Mouse (Mus musculus) lung, embryonic 14.5 days (tissue): Measurements from ENCODE around the gene Csf1. TPM values are rescaled to one million over a fixed set of nuclear protein-coding genes. Genes with fewer than 3 reads are reported as not detected.
A peak's percentile ranks its signal among the peaks of the same experiment; 100 is the strongest.

ENCODE experiments used
- ATAC-seq: fragments of 200-750 bp; cut with Nextera tagmentation; 2 replicates; pipeline ENCODE4 v1.8.0; 2017; ENCODE audit warnings: mild to moderate bottlenecking, moderate TSS enrichment, moderate library complexity; ENCODE audit not compliant: insufficient read depth
- DNase-seq: peaks from one replicate; pipeline ENCODE4 v3.0.0-alpha.2; 2015
- H3K27ac ChIP-seq: fragments of 300-500 bp; sonication (generic); 2 replicates; pipeline ENCODE4 v1.5.1; 2014; ENCODE audit warnings: low read depth, mild to moderate bottlenecking, moderate library complexity
- H3K27me3 ChIP-seq: fragments of 300-500 bp; sonication (generic); 2 replicates; pipeline ENCODE4 v1.6.1; 2014; ENCODE audit warnings: low read length, control low read depth; ENCODE audit not compliant: insufficient read depth
- H3K36me3 ChIP-seq: fragments of 300-500 bp; sonication (generic); 2 replicates; pipeline ENCODE4 v1.6.1; 2014; ENCODE audit warnings: control low read depth; ENCODE audit not compliant: insufficient read depth
- H3K4me1 ChIP-seq: fragments of 300-500 bp; sonication (generic); 2 replicates; pipeline ENCODE4 v1.6.1; 2014; ENCODE audit warnings: antibody characterized with exemption, control low read depth; ENCODE audit not compliant: insufficient read depth
- H3K4me2 ChIP-seq: fragments of 300-500 bp; sonication (generic); 2 replicates; pipeline ENCODE4 v1.6.1; 2014; ENCODE audit warnings: mild to moderate bottlenecking
- H3K4me3 ChIP-seq: fragments of 300-500 bp; sonication (generic); 2 replicates; pipeline ENCODE4 v1.5.1; 2014; ENCODE audit warnings: low read depth, low read length
- H3K9ac ChIP-seq: fragments of 300-500 bp; sonication (generic); 2 replicates; pipeline ENCODE4 v1.6.1; 2014
- H3K9me3 ChIP-seq: fragments of 300-500 bp; sonication (generic); 2 replicates; pipeline ENCODE4 v1.6.1; 2016; ENCODE audit warnings: low read depth, low read length, control low read depth
- CTCF ChIP-seq: IDR thresholded peaks from 2 replicates; pipeline ENCODE4 v1.5.1; 2016; ENCODE audit warnings: antibody characterized with exemption, low read depth
- whole genome bisulfite sequencing: fragments of 180-500 bp; shearing (Covaris S2); extraction: QIAGEN DNeasy Blood & Tissue Kit; methylation state at CpG from one replicate; pipeline ENCODE4 v1.1.7; 2014; 5-methylcytosine and 5-hydroxymethylcytosine counted together
- polyA plus RNA-seq: library from polyadenylated mRNA; unstranded; fragments of >200 nt; fragmentation: Nextera tagmentation; extraction: Ambion mirVana; gene quantifications from 2 replicates; pipeline ENCODE4 v1.2.1, GENCODE M21; 2014

The Csf1 gene
- polyA plus RNA-seq, 1 experiment from 2014 or later = 9.3 TPM

GRCm38 (mm10) chr3:107778016-107778415 lies 17.7 kb upstream of the Csf1 start:
- ATAC-seq = no peak
- H3K4me1 ChIP-seq = 0 out of 2 replicates have a peak, but pooled peaks cover 6% of the 10 kb centered on the region
- no peak overlapping the region for H3K27ac ChIP-seq
- H3K36me3 ChIP-seq = no peaks in the 10 kb centered on the region
- DNase-seq = no peak
- no peak overlapping the region for H3K4me2 ChIP-seq
- H3K9ac ChIP-seq = no peak overlapping the region
- H3K4me3 ChIP-seq = no peak overlapping the region
- no peak for TF ChIP-seq CTCF
- 63% methylated on average over 6 of the region's 6 CpGs for WGBS
- H3K9me3 ChIP-seq = no peaks in the 10 kb centered on the region
- H3K27me3 ChIP-seq = no peaks in the 10 kb centered on the region

GRCm38 (mm10) chr3:107776295-107776694 lies 16.0 kb upstream of the Csf1 start:
- H3K4me1 ChIP-seq = 0 out of 2 replicates have a peak, but pooled peaks cover 6% of the 10 kb centered on the region
- WGBS = 16% methylated on average over 3 of the region's 3 CpGs
- peak; percentile 44; the same call in 1 of the 2 replicates for ATAC-seq
- TF ChIP-seq CTCF = no peak
- H3K9ac ChIP-seq = no peak overlapping the region
- H3K4me2 ChIP-seq = no peak overlapping the region
- H3K27me3 ChIP-seq = no peaks in the 10 kb centered on the region
- H3K36me3 ChIP-seq = no peaks in the 10 kb centered on the region
- no peak overlapping the region for H3K27ac ChIP-seq
- no peak for DNase-seq
- H3K9me3 ChIP-seq = no peaks in the 10 kb centered on the region
- no peak overlapping the region for H3K4me3 ChIP-seq

- TF ChIP-seq CTCF = no peak
Measured at GRCm38 (mm10) chr3:107775736-107776135, 15.5 kb upstream of the Csf1 start.

GRCm38 (mm10) chr3:107775056-107775455 lies 14.8 kb upstream of the Csf1 start:
- Histone ChIP-seq H3K9ac (no peak overlapping the region), H3K36me3 (no peaks in the 10 kb centered on the region), H3K27ac (no peak overlapping the region), H3K9me3 (no peaks in the 10 kb centered on the region), H3K4me1 (0 out of 2 replicates have a peak, but pooled peaks cover 6% of the 10 kb centered on the region), H3K4me3 (no peak overlapping the region), H3K27me3 (no peaks in the 10 kb centered on the region), H3K4me2 (no peak overlapping the region)
- 29% methylated on average over 5 of the region's 5 CpGs for WGBS
- DNase-seq (no peak), ATAC-seq (no peak)
- TF ChIP-seq CTCF = no peak

More at GRCm38 (mm10) chr3:107775736-107776135, 15.5 kb upstream of the Csf1 start:
- H3K27me3 ChIP-seq = no peaks in the 10 kb centered on the region
- H3K36me3 ChIP-seq = no peaks in the 10 kb centered on the region
- ATAC-seq (no peak), DNase-seq (no peak)
- H3K4me2 ChIP-seq = no peak overlapping the region
- 0 out of 2 replicates have a peak, but pooled peaks cover 6% of the 10 kb centered on the region for H3K4me1 ChIP-seq
- whole genome bisulfite sequencing = 21% methylated on average over 3 of the region's 3 CpGs
- H3K4me3 ChIP-seq = no peak overlapping the region
- no peaks in the 10 kb centered on the region for H3K9me3 ChIP-seq
- H3K9ac ChIP-seq = no peak overlapping the region
- H3K27ac ChIP-seq = no peak overlapping the region

GRCm38 (mm10) chr3:107772860-107773259 lies 12.6 kb upstream of the Csf1 start:
- no peak for ATAC-seq
- H3K27me3 ChIP-seq = no peaks in the 10 kb centered on the region

GRCm38 (mm10) chr3:107769692-107770091 lies 9.4 kb upstream of the Csf1 start:
- H3K27ac ChIP-seq = no peak overlapping the region
- 44% methylated on average over 2 of the region's 2 CpGs for WGBS
- H3K36me3 ChIP-seq = no peaks in the 10 kb centered on the region
- H3K9ac ChIP-seq = no peak overlapping the region
- H3K4me1 ChIP-seq = peaks cover 26% of the 10 kb centered on the region
- no peak overlapping the region for H3K4me2 ChIP-seq
- no peak for TF ChIP-seq CTCF
- no peak overlapping the region for H3K4me3 ChIP-seq
- ATAC-seq = no peak
- H3K9me3 ChIP-seq = no peaks in the 10 kb centered on the region
- no peaks in the 10 kb centered on the region for H3K27me3 ChIP-seq
- DNase-seq = no peak

More at GRCm38 (mm10) chr3:107772860-107773259, 12.6 kb upstream of the Csf1 start:
- Histone ChIP-seq H3K36me3 (no peaks in the 10 kb centered on the region), H3K27ac (no peak overlapping the region), H3K4me1 (peaks cover 18% of the 10 kb centered on the region), H3K4me2 (no peak overlapping the region), H3K9me3 (no peaks in the 10 kb centered on the region), H3K4me3 (no peak overlapping the region), H3K9ac (no peak overlapping the region)
- 66% methylated on average over 5 of the region's 5 CpGs for WGBS
- no peak for TF ChIP-seq CTCF
- no peak for DNase-seq

GRCm38 (mm10) chr3:107768104-107768989 lies 8.1 kb upstream of the Csf1 start:
- no peak overlapping the region for H3K27ac ChIP-seq
- no peaks in the 10 kb centered on the region for H3K9me3 ChIP-seq
- 10% methylated on average over 8 of the region's 8 CpGs for WGBS
- ATAC-seq (peak; percentile 74; the same call in 1 of the 2 replicates), DNase-seq (peak; percentile 81)
- H3K4me1 ChIP-seq = peaks cover 26% of the 10 kb centered on the region
- no peak for TF ChIP-seq CTCF
- no peak overlapping the region for H3K4me3 ChIP-seq
- H3K9ac ChIP-seq = no peak overlapping the region
- no peaks in the 10 kb centered on the region for H3K36me3 ChIP-seq
- no peak overlapping the region for H3K4me2 ChIP-seq
- no peaks in the 10 kb centered on the region for H3K27me3 ChIP-seq
